ENCODE assay signal across 8 mouse cellular contexts in the genomic region with DNA sequence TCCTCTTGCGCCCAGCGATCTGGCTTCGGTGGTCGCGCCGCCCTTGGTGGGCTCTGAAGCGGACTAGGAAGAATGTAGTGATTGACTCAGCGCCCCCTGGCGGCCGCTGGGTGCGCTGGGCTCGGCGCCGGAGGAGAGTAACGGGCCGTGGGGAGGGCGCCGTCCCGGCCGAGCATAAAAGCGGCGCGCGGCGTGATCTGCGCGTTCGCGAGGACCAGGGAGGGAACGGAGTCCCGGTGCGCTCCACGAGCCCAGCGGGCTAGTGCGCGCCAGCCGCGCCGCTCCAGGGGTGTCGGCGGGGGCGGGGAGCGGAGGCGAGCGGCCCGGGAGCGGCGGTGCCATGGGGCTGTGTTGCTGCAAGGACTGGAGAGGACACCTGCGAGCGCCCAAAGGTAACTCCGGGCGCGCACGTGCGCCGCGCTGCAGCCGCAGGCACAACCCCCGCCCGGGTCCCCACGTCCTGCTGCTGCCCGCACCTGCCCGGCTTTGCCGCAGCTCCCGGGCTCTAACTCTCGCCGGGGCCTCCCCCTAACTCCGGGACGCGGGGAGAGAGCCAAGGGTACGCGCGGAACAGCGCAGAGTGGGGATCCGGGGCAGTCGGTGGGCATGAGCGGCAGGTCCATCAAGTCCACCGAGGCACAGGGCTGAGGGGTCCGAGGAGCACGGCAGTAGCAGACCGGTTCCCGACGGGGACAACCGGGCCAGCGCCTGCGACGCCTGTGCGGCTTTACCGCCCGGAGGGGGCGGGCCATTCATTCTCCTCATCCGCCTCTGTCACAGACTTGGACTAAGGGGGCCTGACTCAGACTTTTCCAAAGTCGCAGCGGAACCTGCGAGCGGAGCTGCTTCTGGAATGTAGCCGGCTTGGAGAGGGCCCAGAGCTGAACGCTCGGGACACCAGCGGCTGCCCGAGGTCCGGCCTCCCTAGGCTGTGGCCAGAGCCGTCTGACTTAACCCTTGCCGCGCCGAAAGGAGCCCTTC.
DNase-seq lines count a peak whose midpoint lies in the region; ATAC-seq lines count a peak whose summit lies in the region.

No protein-coding gene starts in this region.

- DNase-seq in ZHBTc4 (ENCODE audit: low read depth, low spot score): peak; percentile 91
- DNase-seq in cerebellum, postnatal 4 days (ENCODE audit: low spot score in 2 of 2): peak; percentile 61 to 83
- DNase-seq in gastrocnemius, postnatal 14 days: peak; percentile 87
- peak; percentile 50 for DNase-seq in hindlimb bud, embryonic 11.5 days (ENCODE audit: extremely low spot score, low read depth, low spot score)
- peak; percentile 72 to 74 for DNase-seq in left cerebral cortex, postnatal 14 days (ENCODE audit: low spot score in 2 of 2)
- DNase-seq in right cerebral cortex, postnatal 14 days: peak; percentile 77
- DNase-seq in urinary bladder, postnatal 25 days (ENCODE audit: low spot score): peak; percentile 75

- intact Hi-C loops in gastrocnemius, postnatal 14 days (cut with DNase I; ENCODE audit: low total_unique reads): no loop called here
- intact Hi-C loops in left cerebral cortex, postnatal 14 days (cut with DNase I): no loop called here

- peak; percentile 60 for ATAC-seq in megakaryocyte progenitor cell, adult 5-6 weeks (replicated peaks; ENCODE audit: poor library complexity)

Comparison
In these comparisons a context has a peak if more than half of its experiments do, and no peak if none do; other contexts are left out.
1. Peak in every context shown above with its lines: DNase-seq and ATAC-seq.